Mouse (Mus musculus): ENCODE data around the gene Map3k5.

GRCm38 (mm10) chr10:20152131-20152530 lies 217.9 kb downstream of the Map3k5 start:
- TF ChIP-seq MAZ (IDR thresholded peaks at IDR 0.05; ENCODE audit: low read depth, low read length) (no peak), MAFK (IDR thresholded peaks at IDR 0.05; ENCODE audit: borderline replicate concordance, low read depth, low read length) (no peak), CTCF (IDR thresholded peaks at IDR 0.05 in 2 of 3, conservative IDR thresholded peaks at IDR 0.05 in 1 of 3; ENCODE audit: control insufficient read depth in 1 of 3, insufficient read depth in 1 of 3, low read depth in 2 of 3, low read length in 3 of 3, poor library complexity in 1 of 3, severe bottlenecking in 1 of 3) (peak in 1 of 3 experiments; percentile 13; a peak in 1 of 6 replicates), NRF1 (IDR thresholded peaks at IDR 0.05; ENCODE audit: insufficient read depth, low read depth, low read length, poor library complexity, severe bottlenecking) (no peak), MAX (IDR thresholded peaks at IDR 0.05; ENCODE audit: low read length) (no peak), EP300 (IDR thresholded peaks at IDR 0.05; ENCODE audit: low read depth in 1 of 2, low read length in 2 of 2) (no peak), GATA1 (IDR thresholded peaks at IDR 0.05; ENCODE audit: low read depth, low read length) (no peak), POLR2A (IDR thresholded peaks at IDR 0.05; ENCODE audit: control insufficient read depth in 1 of 2, insufficient read depth in 1 of 2, low read depth in 1 of 2, low read length in 2 of 2, poor library complexity in 1 of 2) (no peak)
